Mouse (Mus musculus) neural tube, embryonic 12.5 days (tissue): ENCODE results near the gene Cwc27. TPM values are rescaled to one million over a fixed set of nuclear protein-coding genes. Genes with fewer than 3 reads are reported as not detected.

Experiments used
- ATAC-seq: fragments of 200-750 bp; cut with Nextera tagmentation; 2 replicates; pipeline ENCODE4 v1.8.0; 2017; ENCODE audit warnings: low read depth, mild to moderate bottlenecking, moderate TSS enrichment, moderate library complexity; ENCODE audit not compliant: low FRiP score
- H3K27ac ChIP-seq: fragments of 300-500 bp; sonication (generic); 2 replicates; pipeline ENCODE4 v1.5.1; 2016
- H3K27me3 ChIP-seq: fragments of 300-500 bp; sonication (generic); replicated peaks from 2 replicates; pipeline ENCODE4 v1.6.1; 2016; ENCODE audit warnings: mild to moderate bottlenecking
- H3K36me3 ChIP-seq: fragments of 300-500 bp; sonication (generic); 2 replicates; pipeline ENCODE4 v1.6.1; 2016; ENCODE audit warnings: mild to moderate bottlenecking
- H3K4me1 ChIP-seq: fragments of 300-500 bp; sonication (generic); 2 replicates; pipeline ENCODE4 v1.6.1; 2016
- H3K4me2 ChIP-seq: fragments of 300-500 bp; sonication (generic); replicated peaks from 2 replicates; pipeline ENCODE4 v1.6.1; 2016; ENCODE audit warnings: mild to moderate bottlenecking
- H3K4me3 ChIP-seq: fragments of 300-500 bp; sonication (generic); 2 replicates; pipeline ENCODE4 v1.5.1; 2016
- H3K9ac ChIP-seq: fragments of 300-500 bp; sonication (generic); 2 replicates; pipeline ENCODE4 v1.6.1; 2016; ENCODE audit warnings: mild to moderate bottlenecking
- H3K9me3 ChIP-seq: fragments of 300-500 bp; sonication (generic); 2 replicates; pipeline ENCODE4 v1.6.1; 2016; ENCODE audit warnings: mild to moderate bottlenecking
- WGBS: fragments of 180-500 bp; shearing (Covaris S2); methylation state at CpG from one replicate; pipeline ENCODE4 v1.1.7; 2016; 5-methylcytosine and 5-hydroxymethylcytosine counted together
- polyA plus RNA-seq: library from polyadenylated mRNA; unstranded; fragments of >200 nt; fragmentation: Nextera tagmentation; extraction: Ambion mirVana; gene quantifications from 2 replicates; pipeline ENCODE4 v1.2.1, GENCODE M21; 2016

Gene Cwc27
- polyA plus RNA-seq, 1 experiment from 2014 or later = 27.6 TPM

DNA sequence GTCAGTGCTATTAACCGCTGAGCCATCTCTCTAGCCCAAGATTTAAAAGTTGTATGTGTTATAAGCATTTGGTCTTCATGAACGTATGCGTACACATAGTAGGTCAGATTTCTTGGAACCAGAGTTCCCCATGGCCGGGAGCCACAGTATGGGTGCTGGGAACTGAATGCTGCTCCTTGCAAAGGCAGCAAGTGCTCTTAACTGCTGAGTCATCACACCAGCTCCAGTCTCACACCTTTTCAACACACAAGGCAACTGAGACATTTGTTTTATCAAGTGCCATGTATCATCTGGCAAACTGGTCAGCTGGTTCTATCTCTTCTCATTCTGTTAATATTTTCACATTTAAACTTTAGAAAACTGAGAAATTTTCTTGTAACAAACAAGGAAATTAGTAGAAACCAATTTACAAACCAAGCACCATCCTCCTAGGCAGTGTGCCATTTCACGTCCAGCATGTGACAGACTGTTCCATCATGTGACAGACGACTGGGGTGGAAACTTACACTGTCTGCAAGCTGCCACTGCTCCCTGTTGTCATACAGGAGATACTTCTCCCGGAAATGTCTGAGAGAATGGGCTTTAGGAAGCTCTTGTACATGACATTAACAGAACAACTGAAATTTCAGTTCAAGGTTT is 156.8 kb downstream of the Cwc27 start:
- H3K4me1 ChIP-seq = no peaks in the 10 kb centered on the region

DNA sequence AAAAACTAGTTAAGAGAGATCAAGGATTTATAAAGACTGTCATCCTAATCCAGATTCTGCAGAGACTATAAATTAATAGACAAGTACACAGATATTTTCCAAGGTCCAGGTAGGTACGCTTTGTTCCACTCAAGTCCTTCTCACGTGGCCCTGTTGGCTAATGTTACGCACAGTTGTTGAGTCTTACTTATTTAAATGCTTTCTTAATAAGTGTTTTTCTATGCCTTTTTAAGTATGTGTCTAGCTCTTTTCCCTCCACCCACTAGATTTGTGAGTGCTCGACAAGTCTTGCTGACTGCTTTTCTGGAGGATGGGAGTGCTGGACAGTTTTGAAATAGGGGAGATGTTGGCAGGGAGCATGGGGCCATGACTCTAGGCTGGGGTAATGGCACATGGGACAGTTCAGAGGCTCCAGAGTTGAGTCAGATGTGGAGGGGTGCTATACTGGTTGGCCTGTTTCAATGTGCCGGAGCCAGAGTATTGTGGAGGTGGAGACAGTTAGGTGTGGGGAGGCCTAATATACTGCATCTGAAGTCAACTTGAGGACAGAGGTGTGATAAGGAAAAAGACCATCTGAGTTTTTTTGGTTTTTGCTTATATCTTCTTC is 160.2 kb downstream of the Cwc27 start:
- ATAC-seq = no peak
- 96% methylated on average over 5 of the region's 5 CpGs for WGBS
- H3K4me2 ChIP-seq = no peak overlapping the region
- H3K36me3 ChIP-seq = peaks cover 7% of the 10 kb centered on the region
- no peak overlapping the region for H3K27ac ChIP-seq
- H3K4me3 ChIP-seq = no peak overlapping the region
- H3K9ac ChIP-seq = no peak overlapping the region
- no peaks in the 10 kb centered on the region for H3K9me3 ChIP-seq
- H3K27me3 ChIP-seq = no peaks in the 10 kb centered on the region
- H3K4me1 ChIP-seq = no peaks in the 10 kb centered on the region

More for the DNA sequence above, 156.8 kb downstream of the Cwc27 start:
- no peak for ATAC-seq
- no peaks in the 10 kb centered on the region for H3K27me3 ChIP-seq
- H3K4me2 ChIP-seq = no peak overlapping the region
- no peak overlapping the region for H3K4me3 ChIP-seq
- peaks cover 7% of the 10 kb centered on the region for H3K36me3 ChIP-seq
- no peaks in the 10 kb centered on the region for H3K9me3 ChIP-seq
- H3K9ac ChIP-seq = no peak overlapping the region
- WGBS = 92% methylated on average over 7 of the region's 7 CpGs
- no peak overlapping the region for H3K27ac ChIP-seq

DNA sequence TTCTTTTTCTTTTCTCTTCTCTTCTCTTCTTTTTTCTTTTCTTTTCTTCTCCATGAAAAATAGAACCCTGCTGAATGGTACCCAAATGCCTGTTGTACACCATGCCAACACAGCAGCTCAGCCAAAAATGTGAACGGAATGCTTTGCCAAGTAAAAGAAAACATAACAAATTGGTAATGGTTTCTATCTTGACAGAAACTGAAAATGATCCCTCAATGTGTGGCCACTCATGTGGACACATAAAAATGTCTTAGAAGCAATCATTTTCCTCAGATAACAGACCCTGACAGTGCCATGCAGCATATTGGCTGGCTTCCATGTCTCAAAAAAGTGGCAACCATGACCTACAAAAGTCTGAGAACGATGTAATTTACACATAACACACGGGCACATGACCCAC is 161.8 kb downstream of the Cwc27 start:
- 83% methylated on average over 3 of the region's 3 CpGs for WGBS
- Histone ChIP-seq H3K4me3 (no peak overlapping the region), H3K4me2 (no peak overlapping the region), H3K4me1 (no peaks in the 10 kb centered on the region), H3K9me3 (no peaks in the 10 kb centered on the region), H3K36me3 (0 out of 2 replicates have a peak, but pooled peaks cover 3% of the 10 kb centered on the region), H3K27me3 (no peaks in the 10 kb centered on the region), H3K27ac (no peak overlapping the region), H3K9ac (no peak overlapping the region)
- ATAC-seq = no peak

DNA sequence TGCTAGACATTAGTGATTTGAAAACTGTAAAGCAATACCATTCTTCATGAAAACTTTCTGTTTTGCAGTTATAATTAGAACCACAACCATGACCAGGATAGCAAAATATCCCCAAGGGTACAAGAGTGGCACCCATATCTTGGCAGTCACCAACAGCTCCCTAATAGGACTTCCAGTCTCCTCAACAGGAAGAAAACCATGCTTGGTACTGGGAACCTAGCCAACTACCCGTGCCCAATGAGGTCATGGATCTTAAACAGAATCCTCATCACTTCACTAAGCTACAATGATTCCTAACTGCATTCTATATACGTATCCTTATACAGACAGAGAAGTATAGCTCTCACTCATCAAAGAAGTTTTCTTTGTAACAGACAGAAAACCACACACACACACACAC is 165.2 kb downstream of the Cwc27 start:
- Histone ChIP-seq H3K36me3 (0 out of 2 replicates have a peak, but pooled peaks cover under 1% of the 10 kb centered on the region), H3K9ac (no peak overlapping the region), H3K9me3 (no peaks in the 10 kb centered on the region), H3K27ac (no peak overlapping the region), H3K4me1 (no peaks in the 10 kb centered on the region), H3K27me3 (no peaks in the 10 kb centered on the region), H3K4me3 (no peak overlapping the region), H3K4me2 (no peak overlapping the region)
- 93% methylated on average over 2 of the region's 2 CpGs for WGBS
- no peak for ATAC-seq

DNA sequence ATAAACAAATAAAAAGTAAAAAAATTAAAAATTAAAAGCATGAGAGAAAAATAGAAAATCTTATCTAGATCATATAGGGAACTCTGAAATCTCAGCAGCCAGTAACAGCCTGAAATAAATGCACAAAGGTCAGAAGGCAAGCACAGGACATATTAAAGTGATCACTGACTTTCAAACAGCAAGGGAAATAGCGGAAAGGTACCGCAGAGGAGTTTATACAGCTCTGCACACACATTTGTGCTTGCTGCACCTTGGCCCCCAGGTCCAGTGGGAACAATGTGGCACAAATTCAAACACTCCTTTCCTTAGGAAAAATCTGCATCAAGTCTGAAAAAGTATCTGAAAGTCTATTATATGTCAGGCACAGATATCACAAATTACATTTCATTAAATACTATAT is 166.3 kb downstream of the Cwc27 start:
- Histone ChIP-seq H3K9ac (no peak overlapping the region), H3K36me3 (no peaks in the 10 kb centered on the region), H3K4me3 (no peak overlapping the region), H3K27me3 (no peaks in the 10 kb centered on the region), H3K4me1 (no peaks in the 10 kb centered on the region), H3K27ac (no peak overlapping the region), H3K4me2 (no peak overlapping the region), H3K9me3 (no peaks in the 10 kb centered on the region)
- ATAC-seq = no peak
- WGBS = 92% methylated on average over 2 of the region's 2 CpGs

DNA sequence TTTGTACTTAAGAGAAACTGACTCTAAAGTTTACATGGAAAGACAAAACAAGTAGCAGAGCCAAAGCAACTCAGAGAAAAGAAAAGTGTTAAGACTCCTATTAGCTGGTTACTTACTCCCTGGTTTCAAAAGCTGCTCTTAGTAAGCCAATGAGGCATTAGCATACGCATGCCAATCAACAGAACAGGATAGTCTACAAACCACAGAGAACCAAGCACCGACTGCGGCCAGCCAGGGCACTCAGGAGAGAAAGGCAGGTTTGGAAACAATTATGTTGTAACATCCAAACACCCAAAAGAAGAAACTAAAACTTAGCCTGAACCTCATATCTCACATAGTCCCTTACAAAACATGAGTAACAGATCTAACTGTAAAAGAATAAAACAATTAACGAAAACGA is 166.8 kb downstream of the Cwc27 start:
- WGBS = 65% methylated on average over 5 of the region's 5 CpGs
- Histone ChIP-seq H3K9ac (no peak overlapping the region), H3K4me3 (no peak overlapping the region), H3K4me1 (no peaks in the 10 kb centered on the region), H3K27ac (no peak overlapping the region), H3K4me2 (no peak overlapping the region), H3K9me3 (no peaks in the 10 kb centered on the region), H3K27me3 (no peaks in the 10 kb centered on the region), H3K36me3 (no peaks in the 10 kb centered on the region)
- ATAC-seq = no peak

DNA sequence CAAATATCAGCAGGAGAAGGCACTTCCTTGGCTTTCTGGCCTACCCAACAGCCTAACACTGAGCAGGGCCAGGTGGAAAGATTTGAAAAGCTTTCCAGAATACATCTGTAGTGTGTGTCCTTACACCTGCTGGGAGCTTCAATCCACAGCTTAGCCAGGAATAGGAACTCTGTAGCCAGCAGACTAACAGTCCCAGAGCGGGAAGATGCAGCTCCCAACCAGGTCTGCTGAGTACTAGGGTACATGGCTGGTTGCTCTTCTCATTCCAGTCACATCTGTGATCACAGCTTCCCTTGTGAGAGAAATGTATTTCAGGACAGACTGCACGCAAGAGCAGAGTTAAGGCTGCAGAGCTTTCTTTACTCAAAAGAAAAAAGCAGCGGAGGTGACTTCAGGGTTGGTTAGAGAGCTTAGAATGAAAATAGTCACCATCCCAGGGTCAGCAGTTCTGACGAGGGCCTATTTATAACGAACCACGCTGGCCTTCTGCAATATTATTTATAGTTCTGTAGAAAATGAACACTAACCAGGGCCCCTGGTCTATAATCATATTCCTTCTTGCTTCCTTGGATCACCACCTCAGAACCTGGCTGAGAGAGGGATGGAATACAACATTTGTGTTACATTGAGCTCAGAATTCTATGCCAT is 171.0 kb downstream of the Cwc27 start:
- H3K9ac ChIP-seq = no peak overlapping the region
- H3K4me2 ChIP-seq = no peak overlapping the region
- no peaks in the 10 kb centered on the region for H3K27me3 ChIP-seq
- 92% methylated on average over 6 of the region's 6 CpGs for WGBS
- no peak overlapping the region for H3K27ac ChIP-seq
- no peaks in the 10 kb centered on the region for H3K36me3 ChIP-seq
- H3K4me3 ChIP-seq = no peak overlapping the region
- no peak for ATAC-seq
- no peaks in the 10 kb centered on the region for H3K4me1 ChIP-seq
- H3K9me3 ChIP-seq = no peaks in the 10 kb centered on the region

DNA sequence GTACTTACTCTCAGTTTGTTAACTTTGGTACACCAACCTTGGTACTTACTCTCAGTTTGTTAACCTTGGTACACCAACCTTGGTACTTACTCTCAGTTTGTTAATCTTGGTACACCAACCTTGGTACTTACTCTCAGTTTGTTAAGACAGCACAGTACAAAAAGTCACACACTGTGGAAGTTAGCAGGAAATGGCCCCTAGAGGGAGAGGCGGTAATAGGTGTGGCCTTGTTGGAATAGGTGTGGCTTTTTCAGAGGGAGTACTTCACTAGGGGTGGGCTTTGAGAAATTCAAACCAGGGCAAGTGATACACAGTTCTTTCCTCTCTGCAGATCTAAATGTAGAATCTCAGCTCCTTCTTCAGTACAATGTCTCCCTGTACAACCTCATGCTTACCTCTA is 172.8 kb downstream of the Cwc27 start:
- H3K4me3 ChIP-seq = no peak overlapping the region
- H3K4me2 ChIP-seq = no peak overlapping the region
- H3K36me3 ChIP-seq = no peaks in the 10 kb centered on the region
- H3K9me3 ChIP-seq = no peaks in the 10 kb centered on the region
- no peaks in the 10 kb centered on the region for H3K27me3 ChIP-seq
- H3K4me1 ChIP-seq = no peaks in the 10 kb centered on the region
- WGBS = 89% methylated on average over 1 of the region's 1 CpGs
- ATAC-seq = no peak
- H3K9ac ChIP-seq = no peak overlapping the region
- no peak overlapping the region for H3K27ac ChIP-seq

DNA sequence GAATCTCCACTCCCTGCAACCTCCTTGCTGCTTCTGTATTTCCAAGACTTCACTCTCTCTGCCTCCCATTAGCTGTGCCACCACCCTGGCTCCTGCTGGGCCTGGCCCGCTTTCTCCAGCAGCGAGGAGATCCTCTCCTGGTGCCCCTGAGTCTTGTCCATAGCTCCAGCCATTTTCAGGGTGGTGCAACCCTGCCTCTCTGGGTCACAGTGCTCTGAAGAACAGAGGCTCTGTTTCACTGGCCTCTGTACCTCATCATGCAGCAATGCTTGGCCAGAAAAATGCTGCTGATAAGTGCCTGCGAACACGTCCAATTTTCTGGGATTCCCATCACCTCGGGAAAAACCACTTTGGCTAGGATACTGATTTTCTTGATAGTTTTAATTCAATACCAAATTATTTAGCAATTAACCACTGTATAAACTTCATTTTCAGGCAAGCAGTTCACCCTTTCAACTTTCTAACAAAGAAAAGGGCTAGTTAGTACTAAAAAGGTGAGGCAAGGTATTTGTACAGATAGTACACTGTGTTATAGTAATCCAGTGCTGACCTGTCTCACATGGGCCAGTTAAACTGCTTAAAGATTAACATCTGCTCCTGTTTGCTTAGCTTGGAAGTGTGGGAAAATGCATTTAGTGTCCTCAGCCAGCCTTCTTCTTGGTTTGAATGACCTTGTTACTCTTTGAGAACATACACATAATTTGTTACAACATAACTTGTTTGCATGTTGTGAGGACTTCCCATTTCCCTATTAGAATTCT is 176.1 kb downstream of the Cwc27 start:
- WGBS = 87% methylated on average over 5 of the region's 5 CpGs

DNA sequence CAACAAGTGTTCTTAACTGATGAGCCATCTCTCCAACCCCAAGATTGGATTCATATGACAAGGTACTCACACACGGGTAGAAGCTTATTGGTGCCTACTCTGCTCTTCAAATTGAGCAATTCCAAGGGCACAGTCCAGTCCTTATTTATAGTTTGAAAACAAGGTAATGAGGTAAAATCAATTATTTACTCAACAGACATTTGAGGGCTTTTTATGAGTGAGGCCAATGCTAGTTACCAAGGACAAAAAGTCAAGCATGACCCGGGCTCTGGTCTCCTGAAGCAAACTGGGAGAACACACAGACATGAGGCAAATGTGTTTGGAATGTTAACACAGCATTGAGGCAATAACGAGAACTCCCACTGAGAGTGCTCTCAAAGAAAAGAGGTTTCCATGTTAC is 178.0 kb downstream of the Cwc27 start:
- no peak overlapping the region for H3K27ac ChIP-seq
- H3K36me3 ChIP-seq = no peaks in the 10 kb centered on the region
- H3K27me3 ChIP-seq = no peaks in the 10 kb centered on the region
- H3K4me1 ChIP-seq = no peaks in the 10 kb centered on the region
- H3K4me2 ChIP-seq = no peak overlapping the region
- no peaks in the 10 kb centered on the region for H3K9me3 ChIP-seq
- no peak overlapping the region for H3K4me3 ChIP-seq
- no peak overlapping the region for H3K9ac ChIP-seq
- no peak for ATAC-seq
- 86% methylated on average over 3 of the region's 3 CpGs for WGBS

More for the DNA sequence above, 176.1 kb downstream of the Cwc27 start:
- Histone ChIP-seq H3K27me3 (no peaks in the 10 kb centered on the region), H3K4me1 (no peaks in the 10 kb centered on the region), H3K9ac (no peak overlapping the region), H3K9me3 (no peaks in the 10 kb centered on the region), H3K4me3 (no peak overlapping the region), H3K4me2 (no peak overlapping the region), H3K36me3 (no peaks in the 10 kb centered on the region), H3K27ac (no peak overlapping the region)
- ATAC-seq = no peak

DNA sequence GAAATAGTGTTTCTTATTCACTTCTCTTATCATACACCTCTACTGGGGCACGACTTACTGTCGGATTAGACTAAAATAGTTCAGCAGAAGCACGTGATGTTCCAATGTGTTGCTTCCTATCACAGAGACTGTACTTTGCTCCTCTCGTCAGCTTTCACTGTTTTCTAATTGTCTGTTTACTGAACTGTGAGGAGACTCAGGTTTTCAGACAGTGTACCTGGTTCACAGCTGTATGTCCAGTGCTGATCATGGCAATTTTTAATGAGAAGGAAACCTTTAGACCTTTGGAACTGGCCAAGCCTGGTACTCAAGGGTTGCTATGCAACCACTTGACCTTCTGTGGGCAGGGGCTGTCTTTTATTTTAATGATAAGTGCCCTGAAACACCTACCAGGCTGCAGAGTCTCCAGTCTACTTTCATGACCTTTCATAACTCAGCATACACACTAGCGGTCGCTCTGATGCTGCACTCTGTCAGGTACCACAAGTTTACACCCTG is 180.9 kb downstream of the Cwc27 start:
- H3K27ac ChIP-seq = no peak overlapping the region
- H3K4me2 ChIP-seq = no peak overlapping the region
- H3K9ac ChIP-seq = no peak overlapping the region
- H3K36me3 ChIP-seq = 0 out of 2 replicates have a peak, but pooled peaks cover under 1% of the 10 kb centered on the region
- H3K27me3 ChIP-seq = no peaks in the 10 kb centered on the region
- WGBS = 90% methylated on average over 6 of the region's 6 CpGs
- H3K9me3 ChIP-seq = no peaks in the 10 kb centered on the region
- ATAC-seq = no peak
- no peaks in the 10 kb centered on the region for H3K4me1 ChIP-seq
- no peak overlapping the region for H3K4me3 ChIP-seq

DNA sequence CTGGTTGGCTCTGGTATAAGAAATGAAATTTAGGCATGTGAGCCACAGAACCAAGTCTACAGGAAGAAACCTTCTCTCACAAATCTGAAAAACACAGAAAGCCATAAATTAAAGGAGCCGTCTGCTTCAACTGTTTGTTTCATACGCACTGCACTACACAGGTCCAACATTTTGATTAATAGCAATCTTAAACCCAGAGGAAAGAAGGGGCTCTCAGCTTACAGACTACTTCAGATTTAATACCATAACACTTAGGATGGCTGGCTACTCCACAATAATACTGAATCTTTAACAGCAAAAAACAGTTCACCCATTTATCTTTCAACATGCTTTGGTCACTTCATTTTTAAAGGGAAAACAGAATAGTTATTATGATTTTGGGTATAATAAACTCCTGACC is 182.2 kb downstream of the Cwc27 start:
- Histone ChIP-seq H3K4me3 (no peak overlapping the region), H3K27me3 (no peaks in the 10 kb centered on the region), H3K4me1 (no peaks in the 10 kb centered on the region), H3K4me2 (no peak overlapping the region), H3K9ac (no peak overlapping the region), H3K9me3 (no peaks in the 10 kb centered on the region), H3K36me3 (peaks cover 3% of the 10 kb centered on the region; the same call in 1 of the 2 replicates), H3K27ac (no peak overlapping the region)
- ATAC-seq = no peak
- 52% methylated on average over 2 of the region's 2 CpGs for WGBS
